Comparison of ENCODE assay signal across 21 mouse cellular contexts in genomic region chr13:36530852-36531251, GRCm38 (mm10).
DNase-seq lines count a peak whose midpoint lies in the region; ATAC-seq and TF ChIP-seq lines count a peak whose summit lies in the region.
"Had no signal": no experiment of that assay in that cellular context is flagged by ENCODE, and none has a peak within 500 bp of the region (broad histone marks: within the 10 kb centered on the region; RNA-seq: fewer than 3 reads in every experiment).

No protein-coding gene starts in this region.

- no peaks in the 10 kb centered on the region for H3K36me3 ChIP-seq in forebrain, embryonic 10.5 days (replicated peaks)
- no peaks in the 10 kb centered on the region for H3K36me3 ChIP-seq in forebrain, postnatal 0 days (ENCODE audit: insufficient read depth)
- no peaks in the 10 kb centered on the region for H3K36me3 ChIP-seq in lung, postnatal 0 days (ENCODE audit: insufficient read depth, low read length)
- H3K36me3 ChIP-seq: hindbrain, embryonic 13.5 days; stomach, embryonic 15.5 days had no signal

- no peak overlapping the region for H3K4me3 ChIP-seq in forebrain, embryonic 10.5 days
- H3K4me3 ChIP-seq in forebrain, postnatal 0 days (ENCODE audit: low read depth, low read length) = no peak overlapping the region
- H3K4me3 ChIP-seq in lung, postnatal 0 days (ENCODE audit: low read depth, low read length) = no peak overlapping the region
- H3K4me3 ChIP-seq: forebrain, embryonic 13.5 days; hindbrain, embryonic 13.5 days; myocyte; stomach, embryonic 15.5 days had no signal

- TF ChIP-seq CTCF in forebrain, postnatal 0 days (IDR thresholded peaks at IDR 0.05; ENCODE audit: low read depth) = no peak
- no peak for TF ChIP-seq CTCF in lung, postnatal 0 days (IDR thresholded peaks at IDR 0.05)

- DNase-seq in forebrain, embryonic 10.5 days (ENCODE audit: extremely low spot score, low spot score) = no peak
- no peak for DNase-seq in forebrain, postnatal 0 days
- DNase-seq in urinary bladder, postnatal 14 days (ENCODE audit: low spot score) = peak; percentile 11
- DNase-seq in urinary bladder, postnatal 25 days (ENCODE audit: low spot score) = no peak
- peak; percentile 62 for DNase-seq in lung, postnatal 0 days (ENCODE audit: low spot score)
- DNase-seq in spleen, postnatal 10 days (ENCODE audit: low spot score in 2 of 2) = no peak
- DNase-seq in ovary, adult 18-20 months (ENCODE audit: low spot score) = no peak
- DNase-seq in kidney, postnatal 25 days = no peak
- DNase-seq: cerebellum, adult 11 months; cerebellum, postnatal 14 days; embryo, embryonic 11 days; gastrocnemius, postnatal 14 days; heart, postnatal 14 days; midbrain, embryonic 14.5 days; right cerebral cortex, postnatal 25 days had no signal

- H3K4me1 ChIP-seq in forebrain, embryonic 10.5 days = peaks cover 13% of the 10 kb centered on the region
- H3K4me1 ChIP-seq in forebrain, postnatal 0 days (ENCODE audit: insufficient read depth) = no peaks in the 10 kb centered on the region
- H3K4me1 ChIP-seq in lung, postnatal 0 days (ENCODE audit: insufficient read depth, low read depth, low read length) = no peaks in the 10 kb centered on the region

- no peak overlapping the region for H3K9ac ChIP-seq in forebrain, postnatal 0 days
- H3K9ac ChIP-seq in lung, postnatal 0 days (replicated peaks; ENCODE audit: low read depth) = no peak overlapping the region
- H3K9ac ChIP-seq: forebrain, embryonic 13.5 days; hindbrain, embryonic 13.5 days; liver, embryonic 14.5 days; stomach, embryonic 15.5 days had no signal

- 0 out of 2 replicates have a peak overlapping the region, but pooled peaks have one; percentile 6 for H3K27ac ChIP-seq in forebrain, embryonic 10.5 days
- H3K27ac ChIP-seq in forebrain, postnatal 0 days (ENCODE audit: low read depth, low read length) = no peak overlapping the region
- no peak overlapping the region for H3K27ac ChIP-seq in lung, postnatal 0 days (ENCODE audit: low read length)
- H3K27ac ChIP-seq: forebrain, embryonic 13.5 days; hindbrain, embryonic 13.5 days; liver, embryonic 14.5 days; stomach, embryonic 15.5 days had no signal

- TF ChIP-seq EP300 in lung, postnatal 0 days (IDR thresholded peaks at IDR 0.05) = no peak

- 92% methylated on average over 1 of the region's 1 CpGs for WGBS in forebrain, embryonic 10.5 days
- 89% methylated on average over 1 of the region's 1 CpGs for WGBS in forebrain, postnatal 0 days
- 64% methylated on average over 1 of the region's 1 CpGs for WGBS in lung, postnatal 0 days

- H3K4me2 ChIP-seq in forebrain, postnatal 0 days (ENCODE audit: low read depth) = no peak overlapping the region
- H3K4me2 ChIP-seq in lung, postnatal 0 days (replicated peaks; ENCODE audit: low read depth, low read length) = no peak overlapping the region
- H3K4me2 ChIP-seq: forebrain, embryonic 13.5 days; hindbrain, embryonic 13.5 days; stomach, embryonic 15.5 days had no signal

- no peaks in the 10 kb centered on the region; the same call in 1 of the 2 replicates for H3K9me3 ChIP-seq in forebrain, embryonic 10.5 days
- H3K9me3 ChIP-seq in forebrain, postnatal 0 days (ENCODE audit: low read length) = no peaks in the 10 kb centered on the region
- H3K9me3 ChIP-seq in lung, postnatal 0 days (ENCODE audit: low read length) = no peaks in the 10 kb centered on the region
- H3K9me3 ChIP-seq: forebrain, embryonic 13.5 days; hindbrain, embryonic 13.5 days; stomach, embryonic 15.5 days had no signal

- no peak for ATAC-seq in forebrain, postnatal 0 days
- ATAC-seq in lung, postnatal 0 days = peak; percentile 88
- ATAC-seq: forebrain, embryonic 13.5 days; inflammation-experienced regulatory T-cells, adult 6 months had no signal

- no peaks in the 10 kb centered on the region for H3K27me3 ChIP-seq in forebrain, embryonic 10.5 days (ENCODE audit: poor library complexity, severe bottlenecking)
- no peaks in the 10 kb centered on the region for H3K27me3 ChIP-seq in forebrain, postnatal 0 days (ENCODE audit: insufficient read depth, low read length)
- H3K27me3 ChIP-seq in lung, postnatal 0 days (replicated peaks; ENCODE audit: insufficient read depth, low read length) = no peaks in the 10 kb centered on the region
- H3K27me3 ChIP-seq: forebrain, embryonic 13.5 days; hindbrain, embryonic 13.5 days; stomach, embryonic 15.5 days had no signal

Comparison
In these comparisons a context has a peak if more than half of its experiments do, and no peak if none do; other contexts are left out.
1. DNase-seq: peak in urinary bladder, postnatal 14 days (single experiment) and lung, postnatal 0 days (single experiment); none in forebrain, embryonic 10.5 days (single experiment), forebrain, postnatal 0 days (single experiment), urinary bladder, postnatal 25 days (single experiment), spleen, postnatal 10 days (0 of 2), ovary, adult 18-20 months (single experiment) and kidney, postnatal 25 days (0 of 2).